Comparison of ENCODE assay signal across 9 mouse cellular contexts in the genomic region with DNA sequence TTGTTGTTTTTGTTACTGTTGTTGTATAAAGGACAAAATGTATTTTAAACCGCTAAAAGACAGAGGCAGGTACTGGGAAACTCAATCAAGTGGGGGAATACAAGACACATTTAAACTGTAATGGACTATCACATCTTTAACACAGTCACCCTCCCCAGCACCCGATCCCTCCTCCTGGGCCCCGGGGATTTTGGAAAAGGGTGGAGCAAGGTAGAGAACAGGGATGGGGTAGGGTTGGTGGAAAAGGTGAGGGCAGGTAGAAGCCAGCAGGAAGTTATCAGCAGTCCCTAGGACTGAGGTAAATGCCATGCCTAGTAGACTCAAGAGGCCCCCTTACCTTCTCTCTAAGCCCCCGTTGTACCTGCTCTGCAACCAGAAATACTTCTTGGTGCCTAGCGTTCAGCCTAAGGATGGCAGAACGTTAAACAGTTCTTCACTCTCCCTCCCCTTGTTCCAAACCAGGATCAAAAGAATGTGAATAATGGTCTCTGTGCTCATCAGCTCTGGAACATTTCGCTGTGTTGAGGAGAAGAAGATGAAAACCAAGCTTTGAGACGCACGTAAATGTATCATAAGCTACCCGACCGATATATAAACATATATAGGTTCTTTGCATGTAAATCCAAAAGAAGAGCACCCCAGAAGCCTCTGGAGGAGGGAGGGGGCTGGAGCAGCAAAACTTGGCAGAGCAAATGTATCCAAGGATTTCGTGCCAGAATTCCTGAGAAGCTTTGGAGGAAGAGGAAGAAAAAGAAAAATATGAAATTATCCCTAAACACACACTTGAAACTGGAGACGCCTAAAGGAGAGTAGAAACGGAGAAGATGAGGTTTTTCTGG. TPM values are rescaled to one million over a fixed set of nuclear protein-coding genes. Genes with fewer than 3 reads are reported as not detected.
DNase-seq lines count a peak whose midpoint lies in the region; ATAC-seq and TF ChIP-seq lines count a peak whose summit lies in the region.
"Had no signal": no experiment of that assay in that cellular context is flagged by ENCODE, and none has a peak within 500 bp of the region (broad histone marks: within the 10 kb centered on the region; RNA-seq: fewer than 3 reads in every experiment).

TSS of gene Nlgn1 (minus strand) at position 61 of the 839 bp plus-strand sequence.

- WGBS in heart, embryonic 14.5 days: 4% methylated on average over 14 of the region's 14 CpGs
- 4% methylated on average over 14 of the region's 14 CpGs for WGBS in heart, adult 2 months
- 3% methylated on average over 14 of the region's 14 CpGs for WGBS in intestine, embryonic 14.5 days
- 2% methylated on average over 14 of the region's 14 CpGs for WGBS in midbrain, embryonic 11.5 days

- peaks cover 0 to 8% of the 10 kb centered on the region in 2 experiments; a peak in 1 of 4 replicates for H3K4me1 ChIP-seq in heart, embryonic 14.5 days (ENCODE audit: control insufficient read depth in 2 of 2, insufficient read depth in 2 of 2, low read length in 2 of 2)
- no peaks in the 10 kb centered on the region for H3K4me1 ChIP-seq in heart, adult 2 months (ENCODE audit: control insufficient read depth, insufficient read depth, low read length)
- H3K4me1 ChIP-seq in cortical plate, adult 2 months (ENCODE audit: control insufficient read depth, insufficient read depth, low read length): peaks cover 2% of the 10 kb centered on the region; the same call in 1 of the 2 replicates
- H3K4me1 ChIP-seq in intestine, embryonic 14.5 days (replicated peaks; ENCODE audit: control insufficient read depth, insufficient read depth, low read length): peaks cover 4% of the 10 kb centered on the region
- H3K4me1 ChIP-seq in midbrain, embryonic 11.5 days (ENCODE audit: control insufficient read depth, insufficient read depth, low read length): peaks cover 2% of the 10 kb centered on the region; the same call in 1 of the 2 replicates

- peak within 1 kb of the TSS; percentile 93 for H3K4me2 ChIP-seq in heart, embryonic 14.5 days (ENCODE audit: low read length)
- H3K4me2 ChIP-seq in intestine, embryonic 14.5 days (ENCODE audit: low read length): peak within 1 kb of the TSS; percentile 58
- peak within 1 kb of the TSS; percentile 94 for H3K4me2 ChIP-seq in midbrain, embryonic 11.5 days

- peaks cover 51% of the 10 kb centered on the region for H3K27me3 ChIP-seq in heart, embryonic 14.5 days (ENCODE audit: control insufficient read depth, insufficient read depth, low read length)
- peaks cover 13% of the 10 kb centered on the region for H3K27me3 ChIP-seq in heart, adult 2 months (ENCODE audit: control insufficient read depth, insufficient read depth, low read length)
- H3K27me3 ChIP-seq in intestine, embryonic 14.5 days (replicated peaks; ENCODE audit: control insufficient read depth, insufficient read depth, low read length): peaks cover 25% of the 10 kb centered on the region
- peaks cover 9% of the 10 kb centered on the region for H3K27me3 ChIP-seq in midbrain, embryonic 11.5 days (ENCODE audit: control insufficient read depth, insufficient read depth, low read length)

- intact Hi-C loops in heart, adult 2 months (cut with DNase I): no loop called here

- no peaks in the 10 kb centered on the region for H3K9me3 ChIP-seq in heart, embryonic 14.5 days (ENCODE audit: control insufficient read depth, low read length)
- no peaks in the 10 kb centered on the region for H3K9me3 ChIP-seq in intestine, embryonic 14.5 days (ENCODE audit: control insufficient read depth, low read length)
- no peaks in the 10 kb centered on the region for H3K9me3 ChIP-seq in midbrain, embryonic 11.5 days (ENCODE audit: control insufficient read depth, low read length)
- H3K9me3 ChIP-seq: G1E had no signal

- no peak within 1 kb of the TSS for H3K27ac ChIP-seq in heart, embryonic 14.5 days (replicated peaks in 1 of 2; ENCODE audit: control insufficient read depth in 1 of 2, insufficient read depth in 1 of 2, low read depth in 2 of 2, low read length in 2 of 2)
- H3K27ac ChIP-seq in heart, adult 2 months: no peak within 1 kb of the TSS
- H3K27ac ChIP-seq in cortical plate, adult 2 months (ENCODE audit: insufficient read depth, low read length): peak within 1 kb of the TSS; percentile 90
- H3K27ac ChIP-seq in intestine, embryonic 14.5 days (ENCODE audit: low read depth): peak within 1 kb of the TSS; percentile 16; the same call in 1 of the 2 replicates
- peak within 1 kb of the TSS; percentile 25; the same call in 1 of the 2 replicates for H3K27ac ChIP-seq in midbrain, embryonic 11.5 days (ENCODE audit: low read depth, low read length)

- no peak for ATAC-seq in heart, embryonic 14.5 days (ENCODE audit: insufficient number of reproducible peaks, insufficient read depth, low FRiP score, low read depth)
- ATAC-seq in intestine, embryonic 14.5 days (replicated peaks; ENCODE audit: low FRiP score, low TSS enrichment, low read depth): no peak
- ATAC-seq in midbrain, embryonic 11.5 days (ENCODE audit: low FRiP score): no peak

- no peak for DNase-seq in heart, adult 2 months
- no peak for DNase-seq in intestine, embryonic 14.5 days (ENCODE audit: low spot score)
- peak; percentile 91 for DNase-seq in midbrain, embryonic 11.5 days (ENCODE audit: low spot score, missing footprints)
- DNase-seq in adrenal gland, postnatal 14 days: no peak
- no peak for DNase-seq in cerebellum, postnatal 10 days
- no peak for DNase-seq in T-cell, adult 2 months (ENCODE audit: low spot score)

- H3K4me3 ChIP-seq in heart, embryonic 14.5 days (ENCODE audit: control insufficient read depth in 1 of 2, insufficient read depth in 1 of 2, low read depth in 1 of 2, low read length in 2 of 2): peak within 1 kb of the TSS; percentile 31 to 51
- H3K4me3 ChIP-seq in heart, adult 2 months: no peak within 1 kb of the TSS
- peak within 1 kb of the TSS; percentile 91 for H3K4me3 ChIP-seq in cortical plate, adult 2 months (ENCODE audit: insufficient read depth, low read length)
- peak within 1 kb of the TSS; percentile 47 for H3K4me3 ChIP-seq in intestine, embryonic 14.5 days (ENCODE audit: low read depth, low read length)
- H3K4me3 ChIP-seq in midbrain, embryonic 11.5 days (ENCODE audit: low read depth, low read length): peak within 1 kb of the TSS; percentile 67

- H3K79me2 ChIP-seq in heart, adult 2 months (replicated peaks; ENCODE audit: control insufficient read depth, insufficient read depth, low read length): no peaks in the 10 kb centered on the region

- TF ChIP-seq CTCF in heart, adult 2 months (IDR thresholded peaks at IDR 0.05): no peak
- no peak for TF ChIP-seq CTCF in cortical plate, adult 2 months (IDR thresholded peaks at IDR 0.05; ENCODE audit: extremely low read depth, insufficient read depth, low read length)

- no peaks in the 10 kb centered on the region for H3K36me3 ChIP-seq in heart, embryonic 14.5 days (ENCODE audit: control insufficient read depth, insufficient read depth, low read length)
- H3K36me3 ChIP-seq in heart, adult 2 months (ENCODE audit: control insufficient read depth, insufficient read depth, low read length): no peaks in the 10 kb centered on the region
- no peaks in the 10 kb centered on the region for H3K36me3 ChIP-seq in intestine, embryonic 14.5 days (ENCODE audit: control insufficient read depth, insufficient read depth, low read length)
- no peaks in the 10 kb centered on the region; the same call in 1 of the 2 replicates for H3K36me3 ChIP-seq in midbrain, embryonic 11.5 days (ENCODE audit: control insufficient read depth, insufficient read depth, low read length)
- H3K36me3 ChIP-seq: G1E had no signal

- TF ChIP-seq POLR2A in heart, adult 2 months (IDR thresholded peaks at IDR 0.05; ENCODE audit: insufficient read depth, low read depth, low read length): no peak
- no peak for TF ChIP-seq POLR2A in cortical plate, adult 2 months (IDR thresholded peaks at IDR 0.05; ENCODE audit: extremely low read depth, insufficient read depth, low read length)

- peak within 1 kb of the TSS; percentile 25; the same call in 1 of the 2 replicates for H3K9ac ChIP-seq in heart, embryonic 14.5 days (ENCODE audit: low read length)
- no peak within 1 kb of the TSS for H3K9ac ChIP-seq in heart, adult 2 months (ENCODE audit: low read depth, low read length)
- peak within 1 kb of the TSS; percentile 50 for H3K9ac ChIP-seq in intestine, embryonic 14.5 days (ENCODE audit: low read length)
- peak within 1 kb of the TSS; percentile 84 for H3K9ac ChIP-seq in midbrain, embryonic 11.5 days (ENCODE audit: low read length)

- no peak for TF ChIP-seq EP300 in heart, adult 2 months (IDR thresholded peaks at IDR 0.05; ENCODE audit: insufficient read depth, low read depth, low read length)

RNA-seq across cellular contexts. Expression of gene Nlgn1, which starts in this region (rescaled TPM):
- polyA plus RNA-seq in heart, embryonic 14.5 days (2014; fragmentation: Nextera tagmentation; extraction: Ambion mirVana): 0.19 and 0.34 TPM in 2 replicates
- total RNA-seq in heart, adult 2 months (2021): not detected
- 0.04 TPM in 1 of 2 replicates, not detected in the other for polyA plus RNA-seq in heart, adult 2 months (2012; rRNA removed)
- polyA plus RNA-seq in cortical plate, adult 2 months (2012; rRNA removed): 32.5 and 33.0 TPM in 2 replicates
- 2.7 and 4.2 TPM in 2 replicates for polyA plus RNA-seq in intestine, embryonic 14.5 days (2014; fragmentation: Nextera tagmentation; extraction: Ambion mirVana)
- 3.8 and 4.5 TPM in 2 replicates for polyA plus RNA-seq in midbrain, embryonic 11.5 days (2014; fragmentation: Nextera tagmentation; extraction: Ambion mirVana)
- total RNA-seq in adrenal gland, postnatal 14 days (2021): 0.89 and 1.3 TPM in 2 replicates
- polyA plus RNA-seq: G1E had no signal

Comparison
In these comparisons a context has a peak if more than half of its experiments do, and no peak if none do; other contexts are left out.
1. H3K27ac ChIP-seq: peak in cortical plate, adult 2 months (single experiment), intestine, embryonic 14.5 days (single experiment) and midbrain, embryonic 11.5 days (single experiment); none in heart, embryonic 14.5 days (0 of 2) and heart, adult 2 months (single experiment).
2. Peak in every context shown above with its lines, with median percentiles within 50 percentile points of each other: H3K4me2 ChIP-seq.